Mouse (Mus musculus) CH12F3 (cell line): Measurements from ENCODE around the gene Cytip.
"Not testable (repeated sequence)": the region's sequence is repeated elsewhere in the genome, so short reads cannot be mapped to it uniquely, and the experiment has no call there.

Experiments used
- in situ Hi-C: fragments of 300-500 bp; cut with MboI; formaldehyde crosslinking; loops from 2 replicates; pipeline ENCODE4 v1.14.3; 2020; ENCODE audit warnings: low sequenced_read_pairs

Cytip gene

GRCm38 (mm10) chr2:58129903-58130302 lies 65.4 kb downstream of the Cytip start:
- in situ Hi-C loops = no loop called here

- in situ Hi-C loops = no loop called here
Observed at GRCm38 (mm10) chr2:58111105-58111504, 84.2 kb downstream of the Cytip start.

- in situ Hi-C loops = not testable (repeated sequence)
Observed at GRCm38 (mm10) chr2:58107887-58108286, 87.4 kb downstream of the Cytip start.

- in situ Hi-C loops = no loop called here
Observed at GRCm38 (mm10) chr2:58107046-58107445, 88.3 kb downstream of the Cytip start.

- in situ Hi-C loops = no loop called here
Observed at GRCm38 (mm10) chr2:58094818-58095217, 100.5 kb downstream of the Cytip start.

GRCm38 (mm10) chr2:58086420-58086819 lies 108.9 kb downstream of the Cytip start:
- in situ Hi-C loops = no loop called here

GRCm38 (mm10) chr2:58079849-58080248 lies 115.5 kb downstream of the Cytip start:
- in situ Hi-C loops = no loop called here
